Mouse (Mus musculus) liver, embryonic 14.5 days (tissue): ENCODE data around the gene Kcne1. TPM values are rescaled to one million over a fixed set of nuclear protein-coding genes. Genes with fewer than 3 reads are reported as not detected.
A peak's percentile ranks its signal among the peaks of the same experiment; 100 is the strongest.

Experiments
- ATAC-seq: fragments of 200-750 bp; cut with Nextera tagmentation; 2 replicates; pipeline ENCODE4 v1.8.0; 2017; ENCODE audit warnings: moderate number of reproducible peaks, mild to moderate bottlenecking, moderate library complexity; ENCODE audit not compliant: insufficient read depth
- DNase-seq, 3 experiments: peaks; one replicate each; pipeline ENCODE4 v3.0.0-alpha.2; 2012 to 2013; ENCODE audit warnings: low read depth in 3 of 3, low spot score in 3 of 3
- H3K27ac ChIP-seq: fragments of 300-500 bp; sonication (generic); 2 replicates; pipeline ENCODE4 v1.5.1; 2014; ENCODE audit warnings: moderate library complexity, mild to moderate bottlenecking, control low read depth, inconsistent platforms
- H3K27me3 ChIP-seq: fragments of 300-500 bp; sonication (generic); 2 replicates; pipeline ENCODE4 v1.6.1; 2014; ENCODE audit warnings: mild to moderate bottlenecking, low read length, moderate library complexity; ENCODE audit not compliant: control insufficient read depth, insufficient read depth
- H3K36me3 ChIP-seq: fragments of 300-500 bp; sonication (generic); replicated peaks from 2 replicates; pipeline ENCODE4 v1.6.1; 2014; ENCODE audit warnings: low read depth; ENCODE audit not compliant: control insufficient read depth, insufficient read depth
- H3K4me1 ChIP-seq, 2 experiments: fragments of 200-500 bp in 1 of 2; fragments of 300-500 bp in 1 of 2; sonication (generic) in 1 of 2; replicated peaks; 2 replicates each; pipeline ENCODE4 v1.6.1; 2012 to 2014; ENCODE audit warnings: antibody characterized with exemption in 1 of 2, inconsistent platforms in 1 of 2, low read length in 1 of 2; ENCODE audit not compliant: control insufficient read depth in 2 of 2, insufficient read depth in 2 of 2
- H3K4me2 ChIP-seq: fragments of 300-500 bp; sonication (generic); 2 replicates; pipeline ENCODE4 v1.6.1; 2014; ENCODE audit warnings: low read depth, mild to moderate bottlenecking, control low read depth, moderate library complexity
- H3K4me3 ChIP-seq, 2 experiments: fragments of 200-500 bp in 1 of 2; fragments of 300-500 bp in 1 of 2; sonication (generic) in 1 of 2; 2 replicates each; pipeline ENCODE4 v1.5.1; 2012 to 2014; ENCODE audit warnings: low read depth in 2 of 2, low read length in 2 of 2, mild to moderate bottlenecking in 2 of 2, control low read depth in 1 of 2, inconsistent platforms in 1 of 2, moderate library complexity in 1 of 2; ENCODE audit not compliant: insufficient read depth in 1 of 2
- H3K9ac ChIP-seq: fragments of 300-500 bp; sonication (generic); replicated peaks from 2 replicates; pipeline ENCODE4 v1.6.1; 2014; ENCODE audit warnings: mild to moderate bottlenecking, control low read depth, moderate library complexity
- H3K9me3 ChIP-seq: fragments of 300-500 bp; sonication (generic); 2 replicates; pipeline ENCODE4 v1.6.1; 2016; ENCODE audit warnings: low read length, mixed read lengths; ENCODE audit not compliant: control insufficient read depth
- CTCF ChIP-seq: IDR thresholded peaks from 2 replicates; pipeline ENCODE4 v1.5.1; 2016; ENCODE audit warnings: antibody characterized with exemption, low read depth, control low read depth
- EP300 ChIP-seq: IDR thresholded peaks from 2 replicates; pipeline ENCODE4 v1.6.1; 2016; ENCODE audit warnings: antibody characterized with exemption, low read depth
- WGBS: fragments of 180-500 bp; shearing (Covaris S2); extraction: QIAGEN DNeasy Blood & Tissue Kit; methylation state at CpG from one replicate; pipeline ENCODE4 v1.1.7; 2014; ENCODE audit not compliant: insufficient replicate concordance; 5-methylcytosine and 5-hydroxymethylcytosine counted together
- polyA plus RNA-seq, 2 experiments: library from polyadenylated mRNA; depleted of rRNA in 1 of 2; stranded (reverse) in 1 of 2; unstranded in 1 of 2; fragments of >200 nt; fragmentation: Nextera tagmentation in 1 of 2; extraction: Ambion mirVana in 1 of 2; gene quantifications; 2 replicates each; pipeline versions ENCODE4 v1.2.1 to v1.2.3; 2012 to 2014

The Kcne1 gene
- polyA plus RNA-seq, 2 experiments, result not detected

DNA sequence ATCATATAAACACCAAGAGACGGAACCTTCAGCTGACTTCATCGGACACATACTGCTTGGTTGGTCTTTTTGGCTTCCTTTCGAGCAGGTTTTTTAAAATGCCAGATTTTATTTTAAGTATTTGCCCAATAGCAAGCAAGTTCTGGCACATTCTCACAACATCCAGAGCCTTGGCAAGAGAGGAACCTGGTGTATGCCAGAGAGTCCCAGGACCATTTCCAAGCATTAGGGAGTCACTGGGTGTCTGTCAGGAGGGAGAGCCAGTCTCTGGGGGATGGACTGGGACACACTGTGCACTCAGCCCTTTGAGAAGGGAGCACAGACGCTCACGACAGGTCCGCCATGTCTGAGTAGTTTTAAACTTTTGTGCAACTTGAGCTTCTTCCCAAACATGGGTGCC, 17.7 kb upstream of the Kcne1 start:
- TF ChIP-seq EP300 (no peak), CTCF (no peak)
- no peak for ATAC-seq
- 77% methylated on average over 6 of the region's 6 CpGs for WGBS

GRCm38 (mm10) chr16:92371623-92372022, 12.4 kb upstream of the Kcne1 start:
- Histone ChIP-seq H3K4me3 (no peak overlapping the region), H3K36me3 (no peaks in the 10 kb centered on the region), H3K9me3 (no peaks in the 10 kb centered on the region), H3K9ac (no peak overlapping the region), H3K4me2 (no peak overlapping the region), H3K27me3 (no peaks in the 10 kb centered on the region), H3K4me1 (peaks cover 5 to 20% of the 10 kb centered on the region in 2 experiments), H3K27ac (no peak overlapping the region)
- DNase-seq (no peak), ATAC-seq (no peak)
- WGBS, result 47% methylated on average over 5 of the region's 5 CpGs
- no peak for TF ChIP-seq CTCF
- no peak for TF ChIP-seq EP300

More for the DNA sequence above, 17.7 kb upstream of the Kcne1 start:
- Histone ChIP-seq H3K4me3 (no peak overlapping the region), H3K4me1 (no peaks in the 10 kb centered on the region; a peak in 1 of 4 replicates), H3K9ac (no peak overlapping the region), H3K27me3 (no peaks in the 10 kb centered on the region), H3K9me3 (no peaks in the 10 kb centered on the region), H3K27ac (no peak overlapping the region), H3K36me3 (no peaks in the 10 kb centered on the region), H3K4me2 (no peak overlapping the region)
- DNase-seq, result no peak

GRCm38 (mm10) chr16:92369260-92369659, 10.0 kb upstream of the Kcne1 start:
- no peak overlapping the region for H3K27ac ChIP-seq
- ATAC-seq, result peak; percentile 94
- peak overlapping the region; percentile 33 for H3K4me2 ChIP-seq

GRCm38 (mm10) chr16:92365477-92365876, 6.2 kb upstream of the Kcne1 start:
- 68% methylated on average over 7 of the region's 7 CpGs for WGBS
- Histone ChIP-seq H3K27ac (no peak overlapping the region), H3K4me3 (no peak overlapping the region), H3K9me3 (no peaks in the 10 kb centered on the region), H3K4me2 (no peak overlapping the region), H3K9ac (no peak overlapping the region), H3K27me3 (no peaks in the 10 kb centered on the region), H3K36me3 (no peaks in the 10 kb centered on the region), H3K4me1 (peaks cover 5 to 20% of the 10 kb centered on the region in 2 experiments)
- ATAC-seq (no peak), DNase-seq (no peak)
- TF ChIP-seq CTCF (no peak), EP300 (no peak)

More at GRCm38 (mm10) chr16:92369260-92369659, 10.0 kb upstream of the Kcne1 start:
- WGBS, result 12% methylated on average over 2 of the region's 2 CpGs
- Histone ChIP-seq H3K4me1 (peaks cover 5 to 20% of the 10 kb centered on the region in 2 experiments), H3K9ac (no peak overlapping the region), H3K4me3 (no peak overlapping the region), H3K27me3 (no peaks in the 10 kb centered on the region), H3K36me3 (no peaks in the 10 kb centered on the region), H3K9me3 (no peaks in the 10 kb centered on the region)
- DNase-seq, result peak; percentile 76 to 87 (median 78)
- TF ChIP-seq CTCF, result no peak
- TF ChIP-seq EP300, result no peak

DNA sequence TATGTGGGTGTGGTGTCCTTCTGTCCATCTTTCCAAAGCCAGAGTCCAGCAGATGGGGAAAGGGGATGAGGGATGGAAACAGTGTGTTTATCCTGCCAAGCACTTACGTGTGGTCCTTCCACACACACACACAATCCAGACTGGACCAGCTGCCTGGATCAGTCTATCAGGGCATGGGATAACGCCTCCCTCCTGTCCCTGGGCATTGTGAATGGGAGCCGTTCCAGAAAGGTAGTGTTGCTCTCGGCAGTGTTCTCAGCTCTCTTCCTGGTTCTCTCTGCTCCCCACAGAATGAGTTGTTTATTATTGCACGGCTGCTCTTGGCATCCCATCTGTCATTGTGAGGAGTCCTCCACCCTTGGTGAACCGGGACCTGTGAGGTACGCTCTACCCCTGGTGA, 1.4 kb upstream of the Kcne1 start:
- Histone ChIP-seq H3K4me3 (no peak overlapping the region), H3K4me1 (no peaks in the 10 kb centered on the region), H3K36me3 (no peaks in the 10 kb centered on the region), H3K9me3 (no peaks in the 10 kb centered on the region), H3K27me3 (no peaks in the 10 kb centered on the region), H3K4me2 (no peak overlapping the region), H3K27ac (no peak overlapping the region), H3K9ac (no peak overlapping the region)
- ATAC-seq (no peak), DNase-seq (no peak)
- 73% methylated on average over 7 of the region's 7 CpGs for WGBS
- TF ChIP-seq CTCF, result no peak
